Mouse (Mus musculus) limb, embryonic 14.5 days (tissue): Measurements from ENCODE around the gene Cfap61. TPM values are rescaled to one million over a fixed set of nuclear protein-coding genes. Genes with fewer than 3 reads are reported as not detected.

Experiments used
- ATAC-seq: fragments of 200-750 bp; cut with Nextera tagmentation; 2 replicates; pipeline ENCODE4 v1.8.0; 2017; ENCODE audit warnings: low read depth, moderate number of reproducible peaks, moderate TSS enrichment; ENCODE audit not compliant: low FRiP score
- DNase-seq: peaks from one replicate; pipeline ENCODE4 v3.0.0-alpha.2; 2015; ENCODE audit warnings: low spot score
- H3K27ac ChIP-seq: fragments of 300-500 bp; sonication (generic); replicated peaks from 2 replicates; pipeline ENCODE4 v1.5.1; 2014; ENCODE audit warnings: low read depth, mild to moderate bottlenecking, low read length, moderate library complexity, mixed read lengths
- H3K27me3 ChIP-seq: fragments of 300-500 bp; sonication (generic); 2 replicates; pipeline ENCODE4 v1.6.1; 2014; ENCODE audit warnings: low read length, mixed read lengths; ENCODE audit not compliant: control insufficient read depth, insufficient read depth
- H3K36me3 ChIP-seq: fragments of 300-500 bp; sonication (generic); 2 replicates; pipeline ENCODE4 v1.6.1; 2014; ENCODE audit warnings: mild to moderate bottlenecking, low read length, moderate library complexity, mixed read lengths; ENCODE audit not compliant: control insufficient read depth, insufficient read depth
- H3K4me1 ChIP-seq: fragments of 300-500 bp; sonication (generic); 2 replicates; pipeline ENCODE4 v1.6.1; 2014; ENCODE audit warnings: antibody characterized with exemption, low read length, mixed read lengths; ENCODE audit not compliant: control insufficient read depth, insufficient read depth
- H3K4me2 ChIP-seq: fragments of 300-500 bp; sonication (generic); replicated peaks from 2 replicates; pipeline ENCODE4 v1.6.1; 2014; ENCODE audit warnings: low read depth, mild to moderate bottlenecking, low read length, moderate library complexity; ENCODE audit not compliant: severe bottlenecking
- H3K4me3 ChIP-seq: fragments of 300-500 bp; sonication (generic); replicated peaks from 2 replicates; pipeline ENCODE4 v1.5.1; 2014; ENCODE audit warnings: low read length
- H3K9ac ChIP-seq: fragments of 300-500 bp; sonication (generic); 2 replicates; pipeline ENCODE4 v1.6.1; 2014; ENCODE audit warnings: mild to moderate bottlenecking, low read depth, low read length, moderate library complexity; ENCODE audit not compliant: severe bottlenecking
- H3K9me3 ChIP-seq: fragments of 300-500 bp; sonication (generic); 2 replicates; pipeline ENCODE4 v1.6.1; 2016; ENCODE audit warnings: low read length; ENCODE audit not compliant: control insufficient read depth
- POLR2A ChIP-seq: fragments of 200-500 bp; IDR thresholded peaks from 2 replicates; pipeline ENCODE4 v1.8.0; 2012; ENCODE audit warnings: inconsistent platforms, mild to moderate bottlenecking, moderate library complexity, borderline replicate concordance; ENCODE audit not compliant: insufficient read depth, insufficient read length; ENCODE audit errors: extremely low read depth
- WGBS: fragments of 180-500 bp; shearing (Covaris S2); extraction: QIAGEN DNeasy Blood & Tissue Kit; methylation state at CpG from one replicate; pipeline ENCODE4 v1.1.7; 2014; 5-methylcytosine and 5-hydroxymethylcytosine counted together
- polyA plus RNA-seq, 2 experiments: library from polyadenylated mRNA; depleted of rRNA in 1 of 2; stranded (reverse) in 1 of 2; unstranded in 1 of 2; fragments of >200 nt; fragmentation: Nextera tagmentation in 1 of 2; extraction: Ambion mirVana in 1 of 2; gene quantifications; 2 replicates each; pipeline versions ENCODE4 v1.2.1 to v1.2.3; 2012 to 2014

Cfap61 gene
- polyA plus RNA-seq, 2 experiments = 0.15 TPM; not detected in 1

DNA sequence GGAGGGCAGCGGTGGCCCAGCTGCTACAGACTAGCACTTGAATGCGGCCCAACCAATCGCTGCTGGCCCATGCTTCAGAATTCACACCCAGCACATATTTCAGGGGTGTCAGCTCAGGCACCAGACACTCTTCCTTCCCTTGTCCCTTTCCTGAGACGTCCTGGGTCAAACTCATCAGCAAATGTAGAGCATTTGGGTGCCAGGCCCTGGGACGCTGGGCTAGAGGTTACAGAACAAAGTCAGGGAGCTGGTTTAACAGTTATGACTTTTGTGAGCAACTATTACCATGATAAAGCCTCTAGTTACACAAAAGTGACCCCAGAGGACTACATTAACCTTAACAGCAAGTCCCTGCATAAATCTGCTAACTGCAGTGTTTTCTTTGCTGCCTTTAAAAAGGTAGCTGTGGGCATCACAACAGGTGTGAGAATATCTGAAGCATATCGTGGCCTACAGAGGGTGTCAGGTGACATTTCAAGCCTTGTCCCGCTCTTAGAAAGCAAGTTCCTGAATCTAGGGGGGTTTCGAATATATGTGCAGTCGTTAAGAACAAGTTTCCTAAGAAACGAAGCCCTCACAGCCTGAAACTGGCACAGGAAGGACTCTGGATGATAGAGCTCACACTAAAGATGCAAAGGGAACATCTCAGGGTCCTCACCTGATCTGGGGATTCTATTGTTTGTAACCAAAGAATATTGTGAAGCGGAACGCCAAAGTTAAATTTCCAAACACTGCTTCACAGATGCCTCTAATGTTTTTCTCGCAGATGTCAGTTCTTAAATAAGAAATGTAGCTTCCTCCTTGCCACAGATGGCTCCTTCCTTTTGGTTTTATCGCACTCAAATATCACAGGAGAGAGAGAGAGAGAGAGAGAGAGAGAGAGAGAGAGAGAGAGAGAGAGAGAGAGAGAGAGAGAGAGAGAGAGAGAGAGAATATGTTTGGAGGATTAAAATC is 281.8 kb downstream of the Cfap61 start:
- no peak for TF ChIP-seq POLR2A
- no peak for ATAC-seq
- H3K9me3 ChIP-seq = no peaks in the 10 kb centered on the region
- peaks cover 3% of the 10 kb centered on the region for H3K4me1 ChIP-seq
- no peak overlapping the region for H3K9ac ChIP-seq
- H3K27ac ChIP-seq = no peak overlapping the region
- no peaks in the 10 kb centered on the region for H3K36me3 ChIP-seq
- no peak overlapping the region for H3K4me3 ChIP-seq
- H3K27me3 ChIP-seq = peaks cover 61% of the 10 kb centered on the region
- H3K4me2 ChIP-seq = no peak overlapping the region
- no peak for DNase-seq
- 10% methylated on average over 14 of the region's 14 CpGs for WGBS

DNA sequence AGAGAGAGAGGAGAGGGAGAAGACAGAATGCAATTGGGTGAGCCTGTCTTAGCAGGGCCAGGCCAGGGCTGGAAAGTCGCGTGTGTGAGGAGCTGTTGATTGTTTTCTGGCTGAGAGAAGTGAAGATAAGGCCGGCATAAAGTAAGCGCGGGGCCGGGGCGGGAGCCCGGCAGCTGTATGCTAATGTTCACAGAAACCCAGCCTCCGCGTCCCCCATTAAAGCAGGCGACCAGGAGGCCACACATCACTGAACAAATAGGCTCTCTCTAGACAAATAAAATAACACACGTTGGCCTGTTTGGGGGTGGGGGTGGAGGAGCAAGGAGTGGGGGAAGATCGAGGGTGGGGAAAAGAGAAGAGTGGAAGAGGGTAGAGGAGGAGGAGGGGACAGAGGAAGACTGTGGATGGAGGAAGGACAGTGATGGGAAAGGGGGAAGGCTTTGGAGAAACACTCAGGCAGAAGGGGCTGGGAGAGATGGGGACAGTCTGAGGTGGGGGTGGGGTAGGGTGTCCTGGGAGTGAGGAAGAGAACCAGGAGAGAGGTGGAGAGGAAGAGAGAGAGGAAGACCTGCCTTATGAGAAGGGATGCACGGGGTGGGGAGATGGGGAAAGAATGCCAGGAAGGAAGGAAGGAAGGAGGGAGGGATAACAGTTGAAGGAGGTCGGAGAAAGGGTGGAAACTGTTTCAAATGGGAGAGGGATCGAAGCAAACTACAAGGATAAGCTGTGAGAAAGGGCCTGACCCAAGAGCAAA is 282.8 kb downstream of the Cfap61 start:
- no peak for TF ChIP-seq POLR2A
- Histone ChIP-seq H3K4me2 (no peak overlapping the region), H3K4me3 (no peak overlapping the region), H3K9me3 (no peaks in the 10 kb centered on the region), H3K27me3 (peaks cover 70% of the 10 kb centered on the region), H3K4me1 (peaks cover 11% of the 10 kb centered on the region), H3K9ac (no peak overlapping the region), H3K27ac (no peak overlapping the region), H3K36me3 (no peaks in the 10 kb centered on the region)
- ATAC-seq = no peak
- WGBS = under 1% methylated on average over 16 of the region's 16 CpGs
- DNase-seq = no peak

GRCm38 (mm10) chr2:146218161-146218691 is 283.6 kb downstream of the Cfap61 start:
- Histone ChIP-seq H3K36me3 (no peaks in the 10 kb centered on the region), H3K9me3 (no peaks in the 10 kb centered on the region), H3K4me1 (peaks cover 17% of the 10 kb centered on the region), H3K4me3 (peak overlapping the region; percentile 21), H3K9ac (no peak overlapping the region), H3K27me3 (peaks cover 78% of the 10 kb centered on the region), H3K4me2 (peak overlapping the region; percentile 37), H3K27ac (no peak overlapping the region)
- WGBS = under 1% methylated on average over 40 of the region's 40 CpGs
- ATAC-seq (no peak), DNase-seq (no peak)
- no peak for TF ChIP-seq POLR2A

GRCm38 (mm10) chr2:146218881-146219535 is 284.4 kb downstream of the Cfap61 start:
- no peak overlapping the region for H3K9ac ChIP-seq
- no peaks in the 10 kb centered on the region for H3K9me3 ChIP-seq
- H3K4me1 ChIP-seq = peaks cover 17% of the 10 kb centered on the region
- no peak for DNase-seq
- WGBS = 5% methylated on average over 19 of the region's 19 CpGs
- H3K36me3 ChIP-seq = no peaks in the 10 kb centered on the region
- H3K4me2 ChIP-seq = no peak overlapping the region
- no peak overlapping the region for H3K4me3 ChIP-seq
- ATAC-seq = no peak
- H3K27me3 ChIP-seq = peaks cover 86% of the 10 kb centered on the region
- H3K27ac ChIP-seq = no peak overlapping the region
- no peak for TF ChIP-seq POLR2A

- Histone ChIP-seq H3K9me3 (no peaks in the 10 kb centered on the region), H3K9ac (no peak overlapping the region), H3K4me1 (peaks cover 17% of the 10 kb centered on the region), H3K4me3 (no peak overlapping the region), H3K4me2 (no peak overlapping the region), H3K27me3 (peaks cover 91% of the 10 kb centered on the region), H3K27ac (no peak overlapping the region), H3K36me3 (no peaks in the 10 kb centered on the region)
- ATAC-seq (no peak), DNase-seq (no peak)
- 14% methylated on average over 11 of the region's 11 CpGs for WGBS
- no peak for TF ChIP-seq POLR2A
Measured at GRCm38 (mm10) chr2:146219791-146220190, 285.2 kb downstream of the Cfap61 start.
